Mouse (Mus musculus): ENCODE measurements at regions not wholly inside any gene's neighbourhood (a gene's known extent, or its start where the extent isn't known, plus 50 kb on each side); places are given as distances from the start of the nearest gene placed in this dataset.

DNA sequence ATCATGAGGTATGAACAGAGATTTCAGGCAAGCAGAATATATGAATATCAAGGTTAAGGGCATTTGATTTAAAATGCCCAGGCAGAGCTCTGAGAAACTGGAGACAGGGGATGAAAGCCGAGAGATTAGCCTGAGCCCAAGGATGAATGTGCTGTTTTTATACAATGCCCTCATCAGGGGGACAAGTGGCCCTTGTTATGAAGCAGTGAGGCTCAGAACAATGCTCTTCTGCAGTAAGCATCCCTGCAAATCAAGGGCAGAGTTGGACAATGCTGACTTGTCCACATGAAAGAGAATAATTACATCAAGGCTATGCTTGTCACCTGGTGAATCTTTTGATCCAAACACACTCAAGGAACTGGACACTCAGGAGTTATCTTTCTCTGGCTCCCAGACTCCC lies 348.1 kb upstream of the Adgra3 start:
- ATAC-seq (replicated peaks; ENCODE audit: low FRiP score) = no peak
- Histone ChIP-seq H3K36me3 (ENCODE audit: control insufficient read depth, insufficient read depth, low read length) (no peaks in the 10 kb centered on the region), H3K4me2 (no peak overlapping the region), H3K9ac (ENCODE audit: low read depth, low read length) (no peak overlapping the region), H3K4me1 (replicated peaks; ENCODE audit: control insufficient read depth, insufficient read depth, low read length) (no peaks in the 10 kb centered on the region), H3K27ac (ENCODE audit: low read depth, low read length) (no peak overlapping the region), H3K27me3 (replicated peaks; ENCODE audit: control insufficient read depth, insufficient read depth, low read length) (no peaks in the 10 kb centered on the region), H3K4me3 (ENCODE audit: low read depth, low read length) (no peak overlapping the region), H3K9me3 (ENCODE audit: control insufficient read depth, low read length) (no peaks in the 10 kb centered on the region)
- WGBS = 70% methylated on average over 1 of the region's 1 CpGs
- no peak for DNase-seq (ENCODE audit: low spot score)

DNA sequence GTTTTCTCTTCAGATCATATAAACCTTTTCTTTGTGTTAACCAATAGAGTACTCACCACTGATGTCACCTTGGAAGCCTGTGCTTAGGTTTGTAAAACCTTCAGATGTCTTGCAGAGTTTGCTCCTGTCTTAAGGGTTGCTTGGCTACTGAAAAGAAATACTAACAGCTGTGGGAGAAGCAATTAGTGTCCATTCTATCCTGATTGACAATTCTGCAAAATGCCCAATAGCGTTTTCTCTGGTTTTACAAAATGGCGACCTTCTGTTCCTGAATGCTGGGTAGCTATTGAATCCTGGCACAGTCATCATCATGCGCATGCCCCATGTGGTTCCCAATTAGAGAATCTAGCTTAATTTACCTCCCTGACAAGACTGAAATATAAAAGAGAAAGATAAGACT lies 347.7 kb upstream of the Adgra3 start:
- H3K4me2 ChIP-seq = no peak overlapping the region
- H3K27ac ChIP-seq (ENCODE audit: low read depth, low read length) = no peak overlapping the region
- 84% methylated on average over 3 of the region's 3 CpGs for WGBS
- ATAC-seq (replicated peaks; ENCODE audit: low FRiP score) (no peak), DNase-seq (ENCODE audit: low spot score) (no peak)
- H3K4me1 ChIP-seq (replicated peaks; ENCODE audit: control insufficient read depth, insufficient read depth, low read length) = no peaks in the 10 kb centered on the region
- no peak overlapping the region for H3K4me3 ChIP-seq (ENCODE audit: low read depth, low read length)
- H3K27me3 ChIP-seq (replicated peaks; ENCODE audit: control insufficient read depth, insufficient read depth, low read length) = no peaks in the 10 kb centered on the region
- no peaks in the 10 kb centered on the region for H3K36me3 ChIP-seq (ENCODE audit: control insufficient read depth, insufficient read depth, low read length)
- H3K9ac ChIP-seq (ENCODE audit: low read depth, low read length) = no peak overlapping the region
- no peaks in the 10 kb centered on the region for H3K9me3 ChIP-seq (ENCODE audit: control insufficient read depth, low read length)
